ENCODE assay signal across 8 mouse cellular contexts in genomic region chr19:43674316-43674689, GRCm38 (mm10). TPM values are rescaled to one million over a fixed set of nuclear protein-coding genes. Genes with fewer than 3 reads are reported as not detected.
DNase-seq lines count a peak whose midpoint lies in the region; ATAC-seq and TF ChIP-seq lines count a peak whose summit lies in the region.

No protein-coding gene starts in this region.

- H3K27ac ChIP-seq in lung, embryonic 14.5 days (ENCODE audit: low read depth): peak overlapping the region; percentile 72
- peak overlapping the region; percentile 87 for H3K27ac ChIP-seq in embryonic facial prominence, embryonic 15.5 days (replicated peaks)
- peak overlapping the region; percentile 65 for H3K27ac ChIP-seq in limb, embryonic 14.5 days (replicated peaks; ENCODE audit: low read depth, low read length)
- H3K27ac ChIP-seq in stomach, embryonic 15.5 days: peak overlapping the region; percentile 87

- ATAC-seq in lung, embryonic 14.5 days (ENCODE audit: insufficient read depth): peak; percentile 19
- peak; percentile 10; the same call in 1 of the 2 replicates for ATAC-seq in embryonic facial prominence, embryonic 15.5 days (ENCODE audit: insufficient number of reproducible peaks, low FRiP score, low TSS enrichment, low read depth)
- peak; percentile 4; the same call in 1 of the 2 replicates for ATAC-seq in limb, embryonic 14.5 days (ENCODE audit: low FRiP score, low read depth)
- no peak for ATAC-seq in stomach, embryonic 15.5 days (ENCODE audit: insufficient read depth, low FRiP score, low read depth)

- no peaks in the 10 kb centered on the region for H3K9me3 ChIP-seq in lung, embryonic 14.5 days (ENCODE audit: low read depth, low read length)
- no peaks in the 10 kb centered on the region for H3K9me3 ChIP-seq in embryonic facial prominence, embryonic 15.5 days (replicated peaks)
- no peaks in the 10 kb centered on the region for H3K9me3 ChIP-seq in limb, embryonic 14.5 days (ENCODE audit: control insufficient read depth, low read length)
- no peaks in the 10 kb centered on the region for H3K9me3 ChIP-seq in stomach, embryonic 15.5 days

- H3K4me2 ChIP-seq in lung, embryonic 14.5 days: peak overlapping the region; percentile 84
- peak overlapping the region; percentile 78 for H3K4me2 ChIP-seq in embryonic facial prominence, embryonic 15.5 days (replicated peaks)
- peak overlapping the region; percentile 86 for H3K4me2 ChIP-seq in limb, embryonic 14.5 days (replicated peaks; ENCODE audit: low read depth, low read length, severe bottlenecking)
- peak overlapping the region; percentile 77 for H3K4me2 ChIP-seq in stomach, embryonic 15.5 days

- under 1% methylated on average over 25 of the region's 29 CpGs for WGBS in lung, embryonic 14.5 days
- 2% methylated on average over 29 of the region's 29 CpGs for WGBS in embryonic facial prominence, embryonic 15.5 days
- WGBS in limb, embryonic 14.5 days: 1% methylated on average over 26 of the region's 29 CpGs
- under 1% methylated on average over 29 of the region's 29 CpGs for WGBS in stomach, embryonic 15.5 days

- peak overlapping the region; percentile 86 for H3K9ac ChIP-seq in lung, embryonic 14.5 days
- H3K9ac ChIP-seq in embryonic facial prominence, embryonic 15.5 days: peak overlapping the region; percentile 85
- peak overlapping the region; percentile 85 for H3K9ac ChIP-seq in limb, embryonic 14.5 days (ENCODE audit: low read depth, low read length, severe bottlenecking)
- peak overlapping the region; percentile 92 for H3K9ac ChIP-seq in stomach, embryonic 15.5 days

- peak; percentile 72 for DNase-seq in cerebellum, adult 9-10 months
- no peak for DNase-seq in cerebellum, adult 11 months
- no peak for DNase-seq in lung, embryonic 14.5 days
- DNase-seq in lung, postnatal 10 days: no peak
- no peak for DNase-seq in limb, embryonic 14.5 days (ENCODE audit: low spot score)
- no peak for DNase-seq in kidney, postnatal 4 days

- no peak for TF ChIP-seq POLR2A in limb, embryonic 14.5 days (IDR thresholded peaks at IDR 0.05; ENCODE audit: borderline replicate concordance, extremely low read depth, insufficient read depth, insufficient read length)

- peaks cover 5% of the 10 kb centered on the region; the same call in 1 of the 2 replicates for H3K4me1 ChIP-seq in lung, embryonic 14.5 days (ENCODE audit: insufficient read depth)
- H3K4me1 ChIP-seq in embryonic facial prominence, embryonic 15.5 days: peaks cover 30% of the 10 kb centered on the region
- H3K4me1 ChIP-seq in limb, embryonic 14.5 days (ENCODE audit: control insufficient read depth, insufficient read depth, low read length): peaks cover 19% of the 10 kb centered on the region
- H3K4me1 ChIP-seq in stomach, embryonic 15.5 days: peaks cover 15% of the 10 kb centered on the region

- peaks cover 3% of the 10 kb centered on the region; the same call in 1 of the 2 replicates for H3K36me3 ChIP-seq in lung, embryonic 14.5 days (ENCODE audit: insufficient read depth)
- no peaks in the 10 kb centered on the region for H3K36me3 ChIP-seq in embryonic facial prominence, embryonic 15.5 days
- no peaks in the 10 kb centered on the region for H3K36me3 ChIP-seq in limb, embryonic 14.5 days (ENCODE audit: control insufficient read depth, insufficient read depth, low read length)
- no peaks in the 10 kb centered on the region for H3K36me3 ChIP-seq in stomach, embryonic 15.5 days

- H3K27me3 ChIP-seq in lung, embryonic 14.5 days (ENCODE audit: insufficient read depth, low read length): no peaks in the 10 kb centered on the region
- H3K27me3 ChIP-seq in embryonic facial prominence, embryonic 15.5 days: no peaks in the 10 kb centered on the region
- H3K27me3 ChIP-seq in limb, embryonic 14.5 days (ENCODE audit: control insufficient read depth, insufficient read depth, low read length): no peaks in the 10 kb centered on the region
- no peaks in the 10 kb centered on the region for H3K27me3 ChIP-seq in stomach, embryonic 15.5 days (replicated peaks)

- peak overlapping the region; percentile 86 for H3K4me3 ChIP-seq in lung, embryonic 14.5 days (ENCODE audit: low read depth, low read length)
- H3K4me3 ChIP-seq in embryonic facial prominence, embryonic 15.5 days (replicated peaks): peak overlapping the region; percentile 93
- peak overlapping the region; percentile 90 for H3K4me3 ChIP-seq in limb, embryonic 14.5 days (replicated peaks; ENCODE audit: low read length)
- peak overlapping the region; percentile 97 for H3K4me3 ChIP-seq in stomach, embryonic 15.5 days (replicated peaks)

- no peak for TF ChIP-seq CTCF in lung, embryonic 14.5 days (IDR thresholded peaks at IDR 0.05; ENCODE audit: low read depth)

RNA-seq across cellular contexts. Expression of gene Slc25a28, which starts 0.4 kb away (rescaled TPM):
- polyA plus RNA-seq in lung, embryonic 14.5 days (2014; fragmentation: Nextera tagmentation; extraction: Ambion mirVana): 12.1 and 13.0 TPM in 2 replicates
- polyA plus RNA-seq in embryonic facial prominence, embryonic 15.5 days (2015; fragmentation: Nextera tagmentation; extraction: Ambion mirVana): 17.3 and 19.5 TPM in 2 replicates
- 70.0 and 77.8 TPM in 2 replicates for polyA plus RNA-seq in limb, embryonic 14.5 days (2012; rRNA removed)
- 14.2 and 18.0 TPM in 2 replicates for polyA plus RNA-seq in limb, embryonic 14.5 days (2014; fragmentation: Nextera tagmentation; extraction: Ambion mirVana)
- polyA plus RNA-seq in stomach, embryonic 15.5 days (2015; fragmentation: Nextera tagmentation; extraction: Ambion mirVana): 15.8 and 15.9 TPM in 2 replicates

RNA-seq across cellular contexts. Expression of gene Entpd7, which starts 15.2 kb away (rescaled TPM):
- polyA plus RNA-seq in lung, embryonic 14.5 days (2014; fragmentation: Nextera tagmentation; extraction: Ambion mirVana): 15.1 and 15.2 TPM in 2 replicates
- 10.2 and 11.3 TPM in 2 replicates for polyA plus RNA-seq in embryonic facial prominence, embryonic 15.5 days (2015; fragmentation: Nextera tagmentation; extraction: Ambion mirVana)
- polyA plus RNA-seq in limb, embryonic 14.5 days (2012; rRNA removed): 9.3 and 10.3 TPM in 2 replicates
- 11.8 and 13.2 TPM in 2 replicates for polyA plus RNA-seq in limb, embryonic 14.5 days (2014; fragmentation: Nextera tagmentation; extraction: Ambion mirVana)
- 14.5 and 20.5 TPM in 2 replicates for polyA plus RNA-seq in stomach, embryonic 15.5 days (2015; fragmentation: Nextera tagmentation; extraction: Ambion mirVana)
